Mouse (Mus musculus) small intestine, adult 2 months (tissue): ENCODE measurements at regions not wholly inside any gene's neighbourhood (a gene's known extent, or its start where the extent isn't known, plus 50 kb on each side); places are given as distances from the start of the nearest gene placed in this dataset.

Experiments
- CTCF ChIP-seq: fragments of 200-500 bp; IDR thresholded peaks from 2 replicates; pipeline ENCODE4 v1.5.1; 2012; ENCODE audit warnings: low read depth, mild to moderate bottlenecking, control low read depth, inconsistent platforms, low read length, moderate library complexity, mixed read lengths; ENCODE audit not compliant: insufficient replicate concordance, insufficient read length; ENCODE audit errors: extremely low read depth
- POLR2A ChIP-seq: fragments of 200-500 bp; IDR thresholded peaks from 2 replicates; pipeline ENCODE4 v1.6.1; 2012; ENCODE audit warnings: low read depth, mild to moderate bottlenecking, control low read depth, inconsistent platforms, low read length, moderate library complexity

DNA sequence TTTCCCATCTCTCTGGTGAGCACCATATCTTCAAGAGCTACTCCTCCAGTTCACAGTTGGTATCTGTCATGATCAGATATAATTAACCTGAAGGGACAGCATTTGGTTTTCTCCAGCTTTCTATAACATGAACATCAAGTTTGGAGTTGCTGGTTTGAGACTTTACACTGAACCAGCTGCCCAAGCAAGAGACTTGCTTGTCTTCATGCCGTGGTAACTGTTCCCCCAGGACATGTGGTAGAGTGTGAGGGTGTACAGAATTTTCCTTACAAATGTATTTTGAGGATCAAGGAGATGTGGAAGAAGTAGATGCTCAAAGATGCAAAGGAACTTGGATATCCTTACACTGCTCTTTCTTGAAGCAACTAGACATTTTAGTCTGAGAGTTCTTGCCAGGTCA lies 200.0 kb upstream of the Eci2 start:
- no peak for TF ChIP-seq CTCF
- TF ChIP-seq POLR2A: no peak
